Mouse (Mus musculus) kidney, postnatal 10 days (tissue): ENCODE results near the gene Capzb.
A peak's percentile ranks its signal among the peaks of the same experiment; 100 is the strongest.

Experiments
- DNase-seq: peaks from one replicate; pipeline ENCODE4 v3.0.0; 2021; ENCODE audit warnings: mixed read lengths

Capzb gene

DNA sequence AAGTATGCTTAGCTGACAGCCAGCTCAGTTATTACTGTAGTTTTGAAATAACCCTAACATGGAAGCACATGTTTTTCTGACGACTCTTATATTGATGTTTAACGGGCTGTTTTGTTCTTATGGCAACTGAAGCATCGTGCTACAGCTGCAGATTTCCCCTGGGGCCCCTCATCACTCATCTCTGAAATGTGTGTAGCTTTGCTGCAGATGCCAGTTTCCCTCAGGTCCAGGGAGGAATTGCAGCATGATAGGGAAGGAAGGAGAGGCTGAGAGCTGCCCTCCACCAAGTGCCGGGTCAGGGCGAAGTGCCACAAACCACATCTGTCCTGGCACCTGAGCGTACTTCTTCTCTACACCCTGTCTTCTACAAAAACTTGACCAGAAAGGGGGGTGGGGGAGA lies 47.6 kb downstream of the Capzb start:
- DNase-seq = no peak

DNA sequence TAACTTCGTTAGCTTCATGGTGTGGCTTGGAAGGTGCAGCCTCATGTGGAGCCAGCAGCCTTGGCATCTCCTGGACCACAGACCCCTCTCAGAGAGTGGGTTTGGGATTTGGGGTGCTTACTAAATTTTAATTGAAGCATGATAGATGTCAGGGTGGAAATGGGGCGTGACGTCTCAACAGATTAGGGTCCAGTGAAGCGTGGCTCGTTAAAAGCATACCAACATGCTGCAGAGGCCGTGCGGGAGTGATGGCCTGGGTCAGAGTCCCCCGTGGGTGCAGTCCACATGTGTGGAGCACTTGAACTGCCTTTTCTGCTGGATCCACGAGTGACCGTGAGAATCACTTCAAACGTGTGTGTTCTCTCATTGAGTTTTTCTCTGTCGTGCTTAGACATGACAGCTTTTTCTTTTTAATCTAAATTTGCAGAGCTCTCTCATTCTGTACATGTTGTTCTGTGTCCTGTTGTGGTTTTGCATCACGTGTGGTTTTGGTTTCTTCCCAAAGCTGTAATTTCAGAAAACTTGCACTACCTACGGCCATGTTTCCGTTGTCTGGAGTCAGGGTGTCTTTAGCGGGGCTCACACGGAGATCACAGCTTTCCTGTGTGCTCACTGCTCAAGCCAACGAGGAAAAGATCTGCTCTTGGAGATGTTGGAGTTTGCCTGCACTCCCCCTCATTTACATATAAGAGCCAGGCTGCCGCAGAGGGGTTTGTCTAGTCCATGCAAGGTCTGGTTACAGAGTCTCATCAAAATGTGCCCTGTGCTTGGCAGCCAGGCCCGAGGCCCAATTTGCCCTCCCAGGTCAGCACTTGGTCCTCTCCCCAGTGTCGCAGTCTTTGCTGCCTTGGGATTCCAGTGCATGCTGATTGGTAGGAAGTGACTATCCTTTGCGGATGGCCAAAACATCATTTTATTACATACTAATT lies 49.2 kb downstream of the Capzb start:
- DNase-seq = peak; percentile 39

DNA sequence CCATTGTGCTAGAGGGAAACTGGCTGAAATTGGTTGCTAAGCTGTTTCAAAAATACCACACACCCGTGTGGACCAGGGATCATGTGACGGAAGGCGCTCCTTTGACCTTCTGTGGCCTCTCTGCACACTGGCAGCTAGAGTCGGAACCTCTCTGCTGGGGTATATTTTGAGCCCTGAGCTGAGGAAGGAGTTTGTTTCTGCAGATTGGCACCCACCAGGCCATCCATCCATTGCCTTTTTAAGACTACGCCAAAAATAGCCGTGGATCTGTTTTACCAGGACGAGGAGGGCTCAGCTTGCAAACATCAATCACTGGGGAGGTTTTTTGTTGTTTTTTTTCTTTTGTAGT lies 49.9 kb downstream of the Capzb start:
- DNase-seq = no peak

GRCm38 (mm10) chr4:139244176-139244575 lies 51.5 kb downstream of the Capzb start:
- DNase-seq = no peak

- no peak for DNase-seq
Measured at GRCm38 (mm10) chr4:139244766-139245165, 52.1 kb downstream of the Capzb start.

DNA sequence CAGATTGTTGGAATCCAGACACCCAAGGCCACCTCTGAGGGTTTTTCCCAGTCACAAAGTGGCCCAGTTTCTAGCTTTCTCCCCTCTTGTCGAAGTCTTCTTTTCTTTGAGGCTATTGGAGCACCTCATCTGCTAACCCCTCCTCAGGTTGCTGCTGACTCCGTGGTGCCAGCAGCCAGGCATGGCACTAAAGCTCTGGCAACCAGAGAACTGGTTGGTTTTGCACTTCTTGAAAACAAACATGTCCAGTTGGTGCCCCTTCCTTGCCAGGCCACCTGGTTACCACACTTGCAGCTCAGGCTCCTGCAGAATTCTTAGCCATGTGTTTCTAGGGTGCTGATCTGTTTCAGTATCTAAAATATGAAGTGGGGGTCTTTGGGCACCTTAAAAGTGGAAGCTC lies 52.8 kb downstream of the Capzb start:
- no peak for DNase-seq

DNA sequence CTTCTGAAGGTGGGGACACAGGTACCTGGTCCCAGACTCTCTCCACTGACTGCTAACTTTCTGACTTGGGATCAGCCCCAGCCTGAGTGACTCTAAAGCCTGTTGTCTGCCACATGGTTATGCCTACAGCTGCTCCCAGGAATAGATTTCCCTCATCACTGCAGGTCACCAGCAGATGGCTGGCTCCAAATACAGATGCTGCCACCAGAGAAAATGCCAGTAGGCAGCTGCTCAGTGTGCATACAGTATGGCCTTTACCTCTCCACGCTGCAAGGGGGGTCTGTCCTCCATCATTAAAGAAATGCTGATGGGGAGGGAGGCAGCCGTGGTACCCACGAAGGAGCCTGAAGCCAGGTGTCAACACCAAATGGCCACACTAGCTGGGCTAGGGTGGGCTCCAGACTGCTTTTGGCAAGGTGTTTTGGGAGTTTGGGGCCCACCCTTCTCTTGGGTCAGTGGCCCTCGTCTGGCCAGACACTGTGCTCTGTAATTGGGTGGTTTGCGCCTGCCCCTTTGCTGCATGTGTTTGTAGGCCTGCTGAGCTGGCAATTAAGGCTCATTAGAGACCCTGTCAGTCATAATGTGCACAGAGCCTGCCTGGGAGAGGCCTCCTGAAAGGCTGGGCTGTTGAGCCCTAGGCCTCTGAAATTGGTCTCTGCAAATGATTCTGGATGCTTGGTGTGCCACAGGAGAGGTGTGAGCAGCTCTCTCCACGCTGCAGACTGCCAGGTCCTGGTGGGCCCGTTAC lies 53.6 kb downstream of the Capzb start:
- DNase-seq = no peak

DNA sequence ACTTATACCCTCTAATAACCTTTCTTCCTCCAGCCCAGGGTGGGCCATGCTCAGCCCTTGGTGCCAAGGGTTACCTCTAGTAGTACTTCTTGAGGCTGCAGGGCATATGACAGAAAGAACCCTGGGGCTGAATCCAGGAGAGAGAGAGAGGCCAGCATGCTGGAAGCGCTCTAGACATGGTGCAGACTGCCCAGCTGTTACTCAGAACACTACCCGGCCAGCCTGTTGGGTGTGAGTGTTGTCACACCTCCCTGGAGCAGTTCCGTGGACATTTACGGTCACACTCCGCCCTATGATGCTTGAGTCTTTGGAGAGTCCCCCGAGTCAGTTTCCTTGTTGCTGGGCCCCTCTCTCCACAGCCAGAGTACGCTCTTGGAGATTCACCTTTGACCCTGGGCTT lies 55.3 kb downstream of the Capzb start:
- no peak for DNase-seq

- DNase-seq = no peak
Measured at GRCm38 (mm10) chr4:139248736-139249135, 56.0 kb downstream of the Capzb start.

GRCm38 (mm10) chr4:139250043-139250442 lies 57.3 kb downstream of the Capzb start:
- DNase-seq = peak; percentile 52

DNA sequence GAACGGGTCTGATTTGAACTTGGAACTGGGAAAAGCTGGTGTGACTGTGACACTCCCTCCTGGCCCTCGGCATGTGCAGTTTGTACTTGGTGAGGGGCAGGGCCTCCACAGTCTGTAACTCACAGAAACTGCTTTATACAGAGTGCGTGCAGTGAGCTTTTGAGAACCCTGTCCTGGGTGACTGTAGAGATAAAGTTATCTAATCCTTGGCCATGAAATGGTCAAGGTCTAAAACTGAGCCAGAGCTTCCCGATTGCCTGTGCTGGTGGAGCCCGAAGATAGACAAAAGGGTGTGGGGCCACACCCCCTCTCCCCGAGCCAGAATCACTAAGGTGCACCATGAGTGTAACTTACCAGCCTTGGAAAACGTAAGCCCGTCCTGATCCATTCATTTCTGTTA lies 58.2 kb downstream of the Capzb start:
- no peak for DNase-seq

DNA sequence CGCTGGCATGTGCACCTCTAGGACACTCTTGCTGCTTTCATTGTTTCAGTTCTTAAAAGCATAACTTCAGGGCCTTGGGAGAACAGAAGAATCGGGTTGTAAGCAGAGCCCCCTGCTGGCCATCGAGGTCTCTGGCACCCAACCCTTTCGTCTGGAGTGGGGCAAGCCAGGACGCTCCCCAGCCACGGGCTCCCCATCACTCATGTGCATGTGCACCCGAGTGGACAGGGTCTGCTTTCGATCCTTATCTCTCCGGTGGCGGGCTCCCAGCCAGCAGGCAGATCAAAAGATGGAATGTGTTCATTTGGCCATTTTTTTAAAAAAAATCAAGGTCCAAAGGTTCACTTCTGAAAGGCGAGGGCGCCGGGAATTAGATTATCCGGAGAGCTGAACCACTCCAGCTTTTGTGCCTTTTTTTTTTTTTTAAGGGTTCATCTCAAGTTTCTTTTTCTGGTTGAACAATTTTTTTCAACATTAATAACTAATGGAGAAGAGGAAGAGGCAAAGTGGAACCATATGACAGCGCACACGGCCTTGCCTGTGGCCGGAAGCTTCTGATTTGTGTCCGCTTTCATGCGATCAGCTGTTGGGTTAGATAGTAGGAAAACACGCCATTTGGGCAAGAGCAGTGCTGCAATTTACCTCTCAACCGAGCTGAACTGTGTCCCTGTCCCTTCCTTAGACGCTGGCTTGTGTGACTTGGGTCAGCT lies 59.5 kb downstream of the Capzb start:
- peak; percentile 91 for DNase-seq

DNA sequence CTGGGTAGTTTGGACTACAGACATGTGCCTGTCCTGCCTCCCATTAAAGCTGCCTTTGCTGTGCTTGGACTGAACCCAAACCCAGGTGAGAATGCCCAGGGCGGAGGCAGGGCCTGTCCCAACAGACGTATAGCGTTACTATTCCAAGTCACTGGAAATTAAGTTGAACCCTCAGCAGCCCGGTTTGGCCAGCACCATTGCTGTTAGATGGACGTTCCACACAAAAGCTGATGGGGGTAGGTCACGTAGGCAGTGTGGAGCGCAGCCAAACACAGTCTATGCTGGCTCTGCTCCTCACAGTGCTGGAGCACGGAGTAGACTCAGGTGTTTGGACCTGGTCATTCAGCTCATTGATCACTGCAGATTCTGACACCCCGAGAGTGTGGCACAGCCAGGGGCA lies 60.5 kb downstream of the Capzb start:
- DNase-seq = no peak

- DNase-seq = no peak
Measured at GRCm38 (mm10) chr4:139256146-139256545, 63.4 kb downstream of the Capzb start.

- DNase-seq = no peak
Measured at GRCm38 (mm10) chr4:139256708-139257107, 64.0 kb downstream of the Capzb start.

DNA sequence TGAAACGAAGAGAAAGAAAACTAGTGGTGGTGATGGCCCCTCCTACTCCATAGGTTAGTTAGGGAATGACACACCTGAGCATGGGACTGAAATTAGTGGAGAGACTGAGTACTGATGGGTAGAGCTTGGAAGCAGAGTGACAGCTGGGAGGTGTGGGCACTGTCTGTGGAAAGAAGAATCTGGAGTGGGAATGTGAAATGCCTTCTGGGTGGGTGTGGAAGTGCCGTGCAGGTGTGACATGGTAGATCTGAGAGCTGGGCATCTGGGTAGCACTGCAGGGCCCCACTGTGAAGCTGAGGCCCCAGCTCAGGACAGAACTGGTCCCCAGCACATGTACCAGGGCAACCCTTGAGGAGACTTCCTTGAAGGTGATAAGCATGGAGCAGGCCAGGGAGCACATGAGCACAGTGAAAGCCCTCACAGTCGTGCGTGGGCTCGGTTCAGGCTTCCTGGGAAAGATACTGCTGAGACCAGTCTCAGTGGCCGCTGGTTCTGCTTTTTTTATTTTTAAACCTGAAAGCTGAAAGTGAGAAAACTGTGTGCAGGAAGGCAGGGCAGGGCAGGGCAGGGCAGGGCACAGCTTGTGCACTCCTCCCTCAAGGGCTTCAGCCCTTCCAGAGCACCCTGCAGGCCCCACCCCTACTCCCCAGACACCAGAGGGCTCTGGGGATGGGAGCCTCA lies 66.1 kb downstream of the Capzb start:
- no peak for DNase-seq

DNA sequence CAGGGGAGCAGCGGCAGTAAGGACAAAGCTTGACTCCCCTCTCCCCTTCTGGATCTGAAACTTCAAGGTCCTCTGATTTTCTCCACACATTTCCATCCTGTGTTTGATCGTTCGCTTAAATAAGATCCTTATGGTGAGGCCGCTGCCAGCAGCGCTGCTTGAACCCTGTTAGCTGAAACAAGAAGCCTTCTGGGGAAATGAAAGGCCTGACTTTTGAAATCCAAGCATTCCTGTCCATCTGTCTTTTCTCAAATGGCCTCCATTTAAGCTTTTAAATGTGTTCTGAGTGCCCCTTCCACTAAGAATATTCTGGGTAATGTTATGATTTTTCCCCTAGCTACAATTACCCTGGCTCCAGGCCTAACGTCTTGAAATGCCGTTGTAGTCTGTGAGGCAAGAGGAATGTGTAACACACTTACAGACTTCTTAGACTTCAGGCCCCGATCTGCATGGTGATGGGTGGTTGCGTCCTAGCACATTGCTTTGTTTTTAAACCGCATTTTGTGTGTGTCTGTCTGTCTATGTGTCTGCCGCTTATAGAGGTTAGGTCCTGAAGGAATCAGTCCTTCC lies 66.7 kb downstream of the Capzb start:
- no peak for DNase-seq

- no peak for DNase-seq
Measured at GRCm38 (mm10) chr4:139262981-139263380, 70.3 kb downstream of the Capzb start.

- DNase-seq = no peak
Measured at GRCm38 (mm10) chr4:139265783-139266499, 73.2 kb downstream of the Capzb start.

DNA sequence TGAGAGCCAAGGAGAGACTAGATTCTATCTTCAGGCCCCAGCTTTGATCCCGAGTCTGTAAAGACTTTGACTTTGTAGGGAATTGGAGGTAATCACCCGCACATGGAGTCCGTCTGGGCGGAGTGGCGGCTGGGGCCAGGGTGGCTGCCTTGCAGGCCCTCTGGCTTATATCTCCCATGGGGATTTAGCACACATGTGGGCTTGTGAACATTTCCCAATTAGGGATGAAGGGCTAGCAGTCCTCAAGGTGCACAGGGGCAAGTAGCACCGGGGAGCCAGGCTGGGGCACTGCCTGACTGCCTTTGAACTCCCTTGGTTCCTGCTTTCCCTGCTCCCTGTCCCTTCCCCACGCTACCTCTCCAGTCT lies 73.8 kb downstream of the Capzb start:
- DNase-seq = no peak

DNA sequence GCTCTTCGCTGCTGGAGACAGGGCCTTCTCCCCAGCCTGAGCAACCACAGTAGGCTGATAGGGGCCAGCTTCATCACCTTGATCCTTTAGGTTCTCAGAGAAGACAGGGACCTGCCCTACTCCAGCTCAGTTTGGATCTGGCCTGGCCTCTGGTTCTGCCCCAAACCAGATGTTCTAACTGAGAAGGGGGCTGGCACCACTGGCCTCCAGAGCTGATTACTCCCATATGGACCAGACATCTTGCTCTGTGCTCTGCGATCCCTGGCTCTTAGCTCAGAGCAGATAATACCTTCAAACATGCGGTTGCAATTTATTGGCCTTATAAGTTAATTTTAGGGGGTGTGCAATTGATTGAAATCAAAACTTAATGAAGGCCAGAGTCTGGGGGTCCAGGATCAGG lies 74.6 kb downstream of the Capzb start:
- DNase-seq = no peak

DNA sequence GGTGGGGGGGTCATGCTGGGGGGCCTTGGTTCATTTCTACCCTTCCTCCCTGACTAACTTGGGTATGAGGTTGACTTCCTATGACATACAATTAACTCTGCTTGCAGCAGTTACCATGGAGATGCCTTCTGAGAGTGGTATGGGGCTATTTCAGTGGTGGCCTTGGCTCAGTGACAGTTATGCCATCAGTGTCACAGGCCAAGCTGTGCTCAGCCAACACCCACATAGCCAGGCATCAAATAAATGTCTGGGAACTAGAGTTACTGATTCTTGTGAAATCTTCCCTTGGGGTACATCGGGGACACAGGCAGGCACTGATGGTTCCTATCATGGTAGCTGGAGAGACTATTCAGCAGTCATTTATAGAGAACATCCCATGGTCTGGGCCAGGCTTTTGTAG lies 75.5 kb downstream of the Capzb start:
- DNase-seq = no peak
